Mouse (Mus musculus) liver, adult 2 months (tissue): ENCODE measurements at regions not wholly inside any gene's neighbourhood (a gene's known extent, or its start where the extent isn't known, plus 50 kb on each side); places are given as distances from the start of the nearest gene placed in this dataset.

Experiments
- DNase-seq: peaks from one replicate; pipeline ENCODE4 v3.0.0-alpha.2; 2011; ENCODE audit warnings: low read depth, low spot score; ENCODE audit errors: extremely low read depth
- H3K27ac ChIP-seq: fragments of 200-500 bp; replicated peaks from 2 replicates; pipeline ENCODE4 v1.5.1; 2012; ENCODE audit warnings: low read depth, mild to moderate bottlenecking, control low read depth, inconsistent platforms, low read length; ENCODE audit not compliant: insufficient read depth
- H3K27me3 ChIP-seq: fragments of 200-500 bp; 2 replicates; pipeline ENCODE4 v1.6.1; 2012; ENCODE audit warnings: mild to moderate bottlenecking, moderate library complexity, low read length, inconsistent platforms; ENCODE audit not compliant: control insufficient read depth, insufficient read depth
- H3K36me3 ChIP-seq: fragments of 200-500 bp; 2 replicates; pipeline ENCODE4 v1.6.1; 2012; ENCODE audit warnings: low read length, inconsistent platforms; ENCODE audit not compliant: control insufficient read depth, insufficient read depth
- H3K4me1 ChIP-seq: fragments of 200-500 bp; 2 replicates; pipeline ENCODE4 v1.6.1; 2011; ENCODE audit warnings: low read length; ENCODE audit not compliant: control insufficient read depth, insufficient read depth
- H3K4me3 ChIP-seq: fragments of 200-500 bp; 2 replicates; pipeline ENCODE4 v1.5.1; 2011; ENCODE audit warnings: low read depth, mild to moderate bottlenecking, control low read depth, low read length, moderate library complexity; ENCODE audit not compliant: insufficient read depth
- H3K79me2 ChIP-seq: fragments of 200-500 bp; 2 replicates; pipeline ENCODE4 v1.6.1; 2012; ENCODE audit warnings: inconsistent platforms, mild to moderate bottlenecking, low read length, moderate library complexity; ENCODE audit not compliant: control insufficient read depth, insufficient read depth
- H3K9ac ChIP-seq: fragments of 200-500 bp; 2 replicates; pipeline ENCODE4 v1.6.1; 2012; ENCODE audit warnings: low read depth, mild to moderate bottlenecking, control low read depth, inconsistent platforms, low read length
- CTCF ChIP-seq: fragments of 200-500 bp; IDR thresholded peaks from 2 replicates; pipeline ENCODE4 v1.5.1; 2011; ENCODE audit warnings: low read depth, low read length, control low read depth
- POLR2A ChIP-seq: fragments of 200-500 bp; IDR thresholded peaks from 2 replicates; pipeline ENCODE4 v1.6.1; 2011; ENCODE audit warnings: low read length, control low read depth; ENCODE audit not compliant: insufficient read depth; ENCODE audit errors: extremely low read depth
- WGBS: fragments of 180-500 bp; shearing (Covaris S2); methylation state at CpG from one replicate; pipeline ENCODE4 v1.1.7; 2018; 5-methylcytosine and 5-hydroxymethylcytosine counted together

DNA sequence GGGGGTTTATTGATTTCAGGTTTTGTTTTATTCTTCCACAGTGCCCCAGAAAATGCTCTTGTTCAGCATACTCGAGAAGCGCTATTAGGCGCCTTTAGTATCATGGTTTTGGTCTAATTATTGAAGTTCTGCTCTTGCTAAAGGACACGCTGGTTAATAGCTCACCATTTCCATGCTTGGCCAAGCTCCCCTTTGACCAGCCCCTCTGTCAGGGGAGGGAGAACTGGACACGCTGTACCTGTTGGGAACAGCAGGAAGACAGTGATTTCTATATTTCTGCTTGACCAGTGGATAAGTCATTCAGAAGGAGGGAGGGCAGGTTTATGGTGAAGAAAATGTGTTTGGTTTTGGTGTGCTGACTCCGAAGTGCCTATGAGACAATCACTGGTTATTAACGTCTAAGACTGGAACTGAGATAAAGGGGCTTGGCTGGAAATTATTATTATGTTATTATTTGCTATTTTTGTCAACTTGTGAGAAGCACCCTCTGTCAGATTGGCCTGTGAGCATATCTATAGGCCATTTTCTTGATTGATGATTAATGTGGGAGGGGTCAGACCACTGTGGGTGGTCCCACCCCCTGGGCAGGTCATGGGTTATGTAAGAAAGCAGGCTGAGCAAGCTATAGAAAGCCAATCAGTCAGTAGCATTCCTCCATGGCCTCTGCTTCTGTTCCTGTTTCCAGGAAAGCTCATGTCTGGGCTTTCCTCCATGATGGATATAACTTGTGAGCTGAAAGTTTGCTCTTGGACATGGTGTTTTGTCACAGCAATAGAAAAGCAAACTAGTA, 51.2 kb upstream of the Tanc2 start:
- Histone ChIP-seq H3K36me3 (no peaks in the 10 kb centered on the region), H3K9ac (no peak overlapping the region), H3K4me1 (no peaks in the 10 kb centered on the region), H3K79me2 (no peaks in the 10 kb centered on the region), H3K27ac (no peak overlapping the region), H3K27me3 (no peaks in the 10 kb centered on the region), H3K4me3 (no peak overlapping the region)
- TF ChIP-seq CTCF, result no peak
- TF ChIP-seq POLR2A, result no peak
- WGBS, result 66% methylated on average over 7 of the region's 7 CpGs
- no peak for DNase-seq

DNA sequence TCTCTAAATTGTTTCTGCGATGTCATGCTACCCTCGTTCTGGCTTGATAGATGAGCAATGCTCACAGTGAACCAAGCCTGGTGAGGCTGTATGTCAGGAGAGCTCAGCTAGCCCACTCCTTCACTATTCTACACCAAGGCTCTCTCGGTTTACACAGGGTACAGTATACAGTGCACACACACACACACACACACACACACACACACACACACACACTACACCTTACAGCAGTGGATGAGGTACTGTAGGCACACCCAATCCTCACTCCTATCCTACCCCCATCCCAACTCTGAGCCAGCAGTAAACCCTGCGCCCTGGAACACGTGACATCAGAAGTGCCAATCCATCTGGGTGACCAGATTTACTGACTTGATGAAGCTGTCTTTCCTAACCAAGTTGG, 57.2 kb upstream of the Tanc2 start:
- Histone ChIP-seq H3K36me3 (no peaks in the 10 kb centered on the region), H3K4me1 (no peaks in the 10 kb centered on the region), H3K27ac (no peak overlapping the region), H3K9ac (no peak overlapping the region), H3K79me2 (no peaks in the 10 kb centered on the region), H3K27me3 (no peaks in the 10 kb centered on the region), H3K4me3 (no peak overlapping the region)
- TF ChIP-seq CTCF (no peak), POLR2A (no peak)
- WGBS, result 84% methylated on average over 5 of the region's 5 CpGs
- no peak for DNase-seq

DNA sequence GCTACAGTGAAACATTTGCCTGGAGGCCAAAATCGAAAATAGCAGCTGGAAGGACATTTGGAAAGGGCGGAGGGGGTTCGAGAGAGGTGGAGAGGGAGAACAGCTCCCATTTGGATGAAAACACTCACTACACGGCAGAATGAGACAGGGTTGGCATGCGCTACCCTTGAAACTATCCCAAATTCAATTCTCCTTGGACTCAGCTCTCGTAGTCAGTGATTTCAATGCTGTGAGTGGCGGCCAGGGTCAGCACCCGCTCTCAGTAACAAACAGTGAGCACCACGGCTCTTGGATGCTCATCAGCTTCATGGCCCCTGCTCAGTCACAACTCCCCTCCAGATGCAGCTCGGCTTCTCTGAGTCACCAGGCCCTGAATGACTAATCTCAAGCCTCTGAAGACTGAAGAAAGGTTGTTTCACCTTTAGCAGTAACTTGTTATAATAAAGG, 59.1 kb upstream of the Tanc2 start:
- no peak for DNase-seq
- TF ChIP-seq CTCF (no peak), POLR2A (no peak)
- Histone ChIP-seq H3K4me1 (no peaks in the 10 kb centered on the region), H3K79me2 (no peaks in the 10 kb centered on the region), H3K27me3 (no peaks in the 10 kb centered on the region), H3K4me3 (no peak overlapping the region), H3K9ac (no peak overlapping the region), H3K36me3 (no peaks in the 10 kb centered on the region), H3K27ac (no peak overlapping the region)
- WGBS, result 84% methylated on average over 10 of the region's 10 CpGs

DNA sequence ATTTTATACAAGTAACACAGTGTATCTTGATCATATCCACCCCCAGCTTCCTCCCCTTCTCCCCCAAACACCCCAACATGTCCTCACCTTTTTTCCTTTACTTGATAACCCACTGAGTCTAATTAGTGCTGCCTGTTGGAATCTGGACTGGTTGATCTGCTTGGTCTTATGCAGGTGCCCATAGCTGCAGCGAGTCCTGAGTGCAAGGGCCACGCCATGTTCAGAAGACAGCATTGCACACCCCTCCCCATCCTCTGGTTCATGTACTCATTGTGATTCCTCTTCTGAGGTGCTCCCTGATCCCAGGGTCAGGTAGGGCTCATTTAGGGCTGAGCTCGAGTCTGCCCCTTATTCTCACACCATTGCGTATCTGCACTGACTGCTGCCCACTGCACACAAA, 63.7 kb upstream of the Tanc2 start:
- Histone ChIP-seq H3K27me3 (no peaks in the 10 kb centered on the region), H3K4me3 (no peak overlapping the region), H3K36me3 (no peaks in the 10 kb centered on the region), H3K79me2 (no peaks in the 10 kb centered on the region), H3K27ac (no peak overlapping the region), H3K4me1 (no peaks in the 10 kb centered on the region), H3K9ac (no peak overlapping the region)
- WGBS, result 94% methylated on average over 4 of the region's 4 CpGs
- DNase-seq, result no peak
- no peak for TF ChIP-seq CTCF
- no peak for TF ChIP-seq POLR2A

DNA sequence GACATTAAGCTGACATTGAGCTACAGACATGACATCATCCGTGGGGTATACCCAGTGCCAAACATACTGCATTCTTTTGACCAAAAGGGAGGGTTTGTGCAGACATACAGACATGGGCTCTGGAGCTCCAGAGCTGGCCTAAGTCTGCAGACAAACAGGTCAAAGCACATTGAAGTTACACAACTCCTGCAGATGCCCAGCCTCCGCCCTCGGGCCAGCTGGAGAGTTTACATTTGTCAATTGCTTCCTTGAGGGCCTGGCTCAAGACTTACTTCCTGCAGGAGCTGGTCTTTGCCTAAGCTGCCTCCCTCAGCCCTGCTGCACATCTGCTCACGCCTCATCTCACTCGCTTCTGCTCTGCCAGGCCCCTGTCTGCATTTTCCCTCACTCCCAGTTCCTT, 64.2 kb upstream of the Tanc2 start:
- H3K9ac ChIP-seq, result no peak overlapping the region
- TF ChIP-seq CTCF (no peak), POLR2A (no peak)
- peak; percentile 6 for DNase-seq

DNA sequence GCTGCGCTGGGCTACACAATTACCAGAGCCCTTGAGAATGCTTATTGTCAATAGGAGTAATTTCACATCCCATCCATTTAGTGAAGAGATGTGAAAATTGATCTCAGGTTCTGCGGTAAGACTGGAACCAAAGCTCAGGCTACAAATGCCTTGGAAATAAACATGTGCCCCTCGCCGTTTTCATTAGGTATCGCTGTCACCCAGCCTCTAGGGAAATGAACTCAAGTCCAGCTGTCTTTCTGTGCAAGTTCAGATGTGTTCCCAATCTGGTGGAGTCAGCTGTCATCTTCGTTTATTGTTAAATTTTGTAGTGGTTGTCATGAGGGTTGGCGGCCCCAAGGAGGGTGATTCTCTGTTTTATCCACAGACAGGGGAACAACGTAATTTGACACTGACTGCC, 65.4 kb upstream of the Tanc2 start:
- no peak for TF ChIP-seq CTCF
- TF ChIP-seq POLR2A, result no peak
- H3K4me3 ChIP-seq, result no peak overlapping the region
- no peaks in the 10 kb centered on the region for H3K36me3 ChIP-seq
- H3K27ac ChIP-seq, result no peak overlapping the region
- no peaks in the 10 kb centered on the region for H3K27me3 ChIP-seq
- H3K4me1 ChIP-seq, result no peaks in the 10 kb centered on the region
- H3K9ac ChIP-seq, result no peak overlapping the region
- 92% methylated on average over 8 of the region's 8 CpGs for WGBS
- DNase-seq, result no peak
- H3K79me2 ChIP-seq, result no peaks in the 10 kb centered on the region

More for the DNA sequence above, 64.2 kb upstream of the Tanc2 start:
- H3K27me3 ChIP-seq, result no peaks in the 10 kb centered on the region
- H3K79me2 ChIP-seq, result no peaks in the 10 kb centered on the region
- no peak overlapping the region for H3K4me3 ChIP-seq
- H3K4me1 ChIP-seq, result no peaks in the 10 kb centered on the region
- 41% methylated on average over 5 of the region's 5 CpGs for WGBS
- no peaks in the 10 kb centered on the region for H3K36me3 ChIP-seq
- no peak overlapping the region for H3K27ac ChIP-seq
